Mouse (Mus musculus): Measurements from ENCODE around the gene Msln.

Msln gene

GRCm38 (mm10) chr17:25721476-25721875 lies 32.7 kb downstream of the Msln start:
- DNase-seq: no peak

GRCm38 (mm10) chr17:25717691-25718090 lies 36.5 kb downstream of the Msln start:
- DNase-seq: no peak

GRCm38 (mm10) chr17:25716711-25717637 lies 37.2 kb downstream of the Msln start, which contains the start of gene Gng13:
Gene Gng13, plus strand, starts transcription at chr17:25717171.
- peak; percentile 31 for DNase-seq

- no peak for DNase-seq
Observed at GRCm38 (mm10) chr17:25716130-25716529, 38.0 kb downstream of the Msln start.

- DNase-seq: no peak
Observed at GRCm38 (mm10) chr17:25715627-25716026, 38.6 kb downstream of the Msln start.

GRCm38 (mm10) chr17:25711136-25711535 lies 43.0 kb downstream of the Msln start:
- DNase-seq: no peak

- no peak for DNase-seq
Observed at GRCm38 (mm10) chr17:25709994-25710393, 44.2 kb downstream of the Msln start.

GRCm38 (mm10) chr17:25700863-25701496 lies 53.2 kb downstream of the Msln start:
- no peak for DNase-seq
